Mouse (Mus musculus): ENCODE measurements around the gene Trim9.

The Trim9 gene

DNA sequence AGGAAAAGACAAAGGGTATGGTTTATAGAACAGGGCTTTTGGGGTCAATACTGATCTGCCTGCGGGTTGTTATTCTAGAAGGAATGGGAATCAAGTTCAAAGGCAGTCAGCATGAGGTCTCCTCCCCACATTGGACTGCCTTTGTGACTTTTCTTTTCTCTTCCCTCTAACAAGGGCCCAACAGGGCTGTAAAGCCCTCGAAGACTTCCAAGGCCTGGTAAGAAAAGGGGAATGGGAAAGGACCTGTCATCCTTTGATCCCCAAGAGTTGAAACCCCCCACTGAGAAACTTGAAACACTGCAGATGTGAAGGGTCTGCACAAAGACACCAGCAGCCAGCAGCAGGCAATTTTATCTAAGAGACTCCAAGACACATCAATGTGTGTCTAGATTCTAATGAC, 21.0 kb downstream of the Trim9 start:
- no peak for DNase-seq (ENCODE audit: low spot score)

DNA sequence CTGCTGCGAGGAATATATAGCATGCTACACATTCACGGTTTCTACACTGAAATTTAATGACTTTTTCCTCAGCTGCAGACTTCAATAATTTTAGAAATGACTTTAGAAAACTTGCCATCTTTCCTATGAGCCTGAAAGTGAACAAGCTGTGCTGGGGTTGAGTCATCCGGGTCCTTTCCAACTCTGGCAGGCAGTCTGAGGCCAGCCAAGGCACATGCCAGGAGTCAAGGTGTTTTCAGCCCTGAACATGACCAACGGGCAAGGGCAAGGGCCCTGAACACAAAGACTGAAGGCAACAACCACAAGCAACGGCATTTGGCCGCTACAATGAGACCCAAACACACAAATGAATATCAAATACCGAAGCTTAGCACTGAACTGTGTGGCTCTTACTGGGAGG, 21.6 kb downstream of the Trim9 start:
- DNase-seq (ENCODE audit: low spot score), result no peak

DNA sequence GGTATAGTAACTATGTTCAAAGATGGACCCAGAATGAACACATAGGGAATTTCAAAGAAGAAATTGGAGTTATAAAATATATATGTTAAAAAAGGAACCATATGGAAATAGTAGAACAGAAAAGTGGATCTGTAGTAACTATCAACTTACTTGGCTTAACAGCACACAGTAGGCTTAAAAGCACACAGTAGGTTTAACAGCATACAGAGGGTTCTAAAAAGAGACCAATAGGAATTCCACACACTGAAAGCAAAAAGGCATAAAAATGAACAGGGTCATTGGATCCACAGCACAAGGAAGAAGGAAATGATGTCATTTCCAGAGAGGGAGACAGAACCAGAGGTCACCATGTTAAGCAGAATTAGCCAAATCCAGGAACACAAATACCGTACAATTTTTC, 24.6 kb downstream of the Trim9 start:
- no peak for DNase-seq (ENCODE audit: low spot score)

DNA sequence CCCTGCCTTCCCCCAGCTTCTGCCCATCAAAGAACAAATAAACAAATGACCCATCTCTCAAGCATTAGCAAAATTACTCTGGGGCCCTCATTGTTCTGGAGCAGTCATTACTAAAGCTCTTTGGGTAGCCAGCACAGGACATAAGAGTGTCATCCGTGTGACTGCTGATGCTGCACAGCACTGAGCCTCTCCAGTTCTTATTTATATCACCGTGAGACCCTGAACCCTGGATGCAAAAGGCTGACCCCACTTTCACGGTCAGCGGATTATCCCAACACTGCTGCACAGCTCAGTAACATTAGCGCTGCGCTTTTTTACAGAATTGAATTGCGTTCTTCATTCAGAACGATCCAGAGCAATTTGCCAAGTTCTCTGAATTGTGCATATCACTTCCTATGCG, 31.3 kb downstream of the Trim9 start:
- DNase-seq (ENCODE audit: low spot score), result no peak

DNA sequence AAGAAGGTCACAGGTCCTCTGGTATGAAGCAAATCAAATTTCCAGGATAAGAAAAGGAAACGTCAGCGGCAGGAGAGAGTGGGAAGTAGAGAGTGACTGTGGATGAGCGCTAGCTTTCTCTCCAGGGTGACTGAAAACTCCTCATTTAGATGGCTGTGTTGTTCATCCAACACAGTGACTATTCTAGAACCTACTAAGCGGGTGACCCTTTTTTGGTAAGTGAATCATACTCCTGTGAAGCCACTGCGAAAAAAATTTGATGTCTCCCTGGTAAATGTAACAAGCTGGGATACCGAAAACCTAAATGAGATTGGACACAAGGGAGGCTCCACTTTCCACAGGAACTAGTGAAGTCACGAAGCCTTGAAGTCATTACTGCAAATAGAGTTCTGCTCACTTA, 39.5 kb downstream of the Trim9 start:
- no peak for DNase-seq (ENCODE audit: low spot score)

DNA sequence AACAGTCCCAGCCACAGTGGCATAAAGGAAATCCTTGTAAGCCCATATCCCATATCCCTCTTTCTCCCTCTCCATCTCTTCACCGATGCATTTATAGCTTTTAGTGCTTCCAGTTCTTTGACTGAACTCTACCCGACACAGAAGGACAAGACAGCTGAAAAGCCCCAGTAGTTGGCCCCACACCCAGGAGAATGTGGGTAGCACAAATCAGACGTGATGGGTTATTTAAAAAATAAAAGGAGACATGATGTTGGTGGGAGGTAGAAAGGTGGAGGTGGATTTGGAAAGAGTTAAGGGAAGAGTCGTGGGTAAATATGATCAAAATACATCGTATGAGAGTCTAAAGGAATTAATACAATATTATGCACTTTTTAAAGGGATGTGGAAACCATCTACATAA, 40.4 kb downstream of the Trim9 start:
- no peak for DNase-seq (ENCODE audit: low spot score)

DNA sequence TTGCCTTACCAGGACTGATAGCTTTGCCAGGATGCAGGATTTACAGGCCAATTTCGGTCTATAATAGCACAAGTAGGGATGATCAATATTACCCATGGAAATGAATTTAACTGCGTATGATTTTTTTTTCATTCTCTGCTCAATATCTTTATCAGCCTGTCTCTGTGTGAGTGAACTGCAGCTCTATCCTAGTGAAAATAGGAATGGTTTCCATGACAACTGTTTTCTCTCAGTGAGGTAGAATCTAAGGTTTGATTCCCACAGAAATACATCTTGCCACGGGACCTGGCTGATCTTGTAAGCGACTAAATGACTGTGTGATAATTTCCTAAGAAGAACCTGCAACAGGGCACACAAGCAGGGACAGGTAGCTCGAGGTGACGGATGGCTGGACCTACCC, 43.4 kb downstream of the Trim9 start:
- DNase-seq (ENCODE audit: low spot score), result no peak

DNA sequence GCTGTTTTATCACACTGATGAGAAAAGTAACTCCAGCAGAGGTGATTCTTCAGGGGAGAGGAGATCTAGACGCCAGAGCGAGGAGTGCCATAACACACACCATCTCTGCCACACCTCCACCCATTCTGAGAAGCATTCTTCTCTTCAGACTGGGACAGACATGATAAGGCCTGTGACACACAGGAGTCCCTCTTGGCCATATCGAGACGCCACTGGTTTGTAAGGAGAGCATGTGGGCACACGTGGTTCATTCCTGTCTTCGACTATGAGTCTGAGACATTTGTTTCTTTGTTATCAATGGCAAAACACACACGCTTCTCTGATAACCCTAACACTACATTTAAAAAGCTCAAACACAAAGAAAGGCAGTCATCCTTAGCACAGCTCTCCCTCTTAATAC, 43.9 kb downstream of the Trim9 start:
- no peak for DNase-seq (ENCODE audit: low spot score)

DNA sequence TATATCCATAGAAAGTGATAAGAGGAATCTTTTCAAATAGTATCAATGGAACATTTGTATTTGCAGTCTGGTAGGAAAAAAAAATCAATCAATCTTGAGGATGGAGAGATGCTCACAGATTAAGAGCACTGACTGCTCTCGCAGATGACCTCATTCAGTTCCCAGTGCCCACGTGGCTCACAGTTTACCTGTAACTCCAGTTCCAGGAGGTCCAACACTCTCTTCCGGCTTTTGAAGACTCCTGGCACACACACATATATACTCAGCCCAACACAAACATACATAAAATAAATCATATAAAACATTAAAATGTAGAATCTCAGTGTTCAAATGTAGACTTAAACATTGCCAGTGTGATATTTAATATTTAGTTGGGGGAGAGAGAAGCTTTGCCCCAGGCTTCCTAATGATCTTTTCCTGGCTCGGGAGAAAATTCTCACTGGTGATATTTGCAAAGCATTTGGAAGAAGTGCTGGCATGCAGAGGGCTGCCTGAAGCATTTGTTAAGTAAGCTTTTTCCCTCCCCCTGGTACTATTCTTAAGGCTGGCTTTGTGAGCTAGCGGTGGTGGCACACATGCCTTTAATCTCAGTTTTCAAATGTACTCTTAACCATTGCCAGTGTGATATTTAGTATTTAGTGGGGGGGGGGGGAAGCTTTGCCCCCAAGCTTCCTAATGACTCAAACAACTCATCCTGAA, 45.2 kb downstream of the Trim9 start:
- no peak for DNase-seq (ENCODE audit: low spot score)

DNA sequence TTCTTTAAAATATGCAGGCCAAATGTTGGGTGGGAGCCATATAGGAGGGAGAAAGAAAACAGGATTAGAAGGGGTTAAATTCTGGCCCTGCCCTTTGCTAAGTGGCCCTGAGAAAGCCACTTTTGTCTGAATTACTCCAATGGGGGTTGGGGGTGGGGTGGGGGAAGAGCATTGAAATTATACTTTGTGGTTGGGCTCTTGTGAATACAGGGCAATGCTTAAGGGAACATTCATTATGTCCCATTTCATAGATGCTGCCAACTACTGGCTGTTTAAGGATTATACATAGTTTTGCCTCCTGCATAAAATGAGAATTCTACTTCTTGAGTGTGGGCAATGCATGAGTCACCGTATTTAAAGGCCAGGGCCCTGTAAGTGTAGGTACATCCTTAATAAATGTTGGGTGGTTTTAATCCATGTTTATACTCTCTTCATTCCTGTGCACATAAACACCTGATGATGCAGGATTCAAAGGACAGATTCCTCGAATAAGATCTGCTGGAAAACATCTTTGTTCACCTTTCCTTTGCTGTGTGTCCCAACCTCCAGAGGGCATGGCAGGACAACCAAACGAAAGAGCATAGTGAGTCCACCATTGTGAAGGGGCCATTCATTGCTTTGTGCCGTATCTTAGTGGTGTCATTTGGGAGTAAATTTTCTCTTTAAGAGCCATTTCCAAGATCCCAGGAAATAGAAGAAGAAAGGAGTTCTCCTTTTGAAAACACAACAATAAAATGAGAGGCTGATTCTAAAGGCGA, 53.3 kb downstream of the Trim9 start:
- no peak for DNase-seq (ENCODE audit: low spot score)

DNA sequence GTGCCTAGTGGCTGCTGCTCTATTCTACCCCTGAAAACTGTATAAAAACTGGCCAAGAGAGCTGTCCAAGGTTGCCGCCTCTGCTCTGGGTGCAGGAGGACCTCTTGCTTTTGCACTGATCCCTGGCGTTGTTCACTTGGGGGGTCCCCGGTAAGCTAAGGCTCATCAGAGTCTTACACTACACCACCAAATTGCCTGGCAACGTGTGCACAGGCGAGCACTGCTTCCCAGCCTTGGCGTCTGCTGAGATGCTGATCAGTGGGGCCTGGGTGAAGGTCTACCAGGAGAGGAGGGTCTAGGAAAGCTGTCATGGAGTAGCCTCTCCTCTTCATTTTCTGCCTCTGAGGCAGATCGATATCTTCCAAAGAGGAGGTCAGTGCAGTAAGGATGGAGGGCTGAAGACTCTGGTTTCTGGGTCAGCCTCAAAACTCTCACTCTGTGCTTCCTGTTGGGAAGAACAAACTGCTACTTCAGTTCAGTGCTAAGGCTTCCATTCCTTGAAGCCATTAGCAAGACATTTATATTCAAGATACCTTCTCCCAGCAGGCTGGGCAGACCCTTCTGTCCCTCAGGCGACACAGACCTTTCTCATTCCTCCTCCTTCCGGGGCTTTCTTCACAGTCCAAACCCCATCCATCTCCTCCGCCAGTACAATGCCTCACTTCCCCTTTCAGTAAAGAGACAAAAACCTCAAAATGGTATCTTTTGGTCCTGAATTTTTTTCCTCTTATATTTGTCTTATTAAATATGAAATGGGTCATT, 54.1 kb downstream of the Trim9 start:
- no peak for DNase-seq (ENCODE audit: low spot score)

DNA sequence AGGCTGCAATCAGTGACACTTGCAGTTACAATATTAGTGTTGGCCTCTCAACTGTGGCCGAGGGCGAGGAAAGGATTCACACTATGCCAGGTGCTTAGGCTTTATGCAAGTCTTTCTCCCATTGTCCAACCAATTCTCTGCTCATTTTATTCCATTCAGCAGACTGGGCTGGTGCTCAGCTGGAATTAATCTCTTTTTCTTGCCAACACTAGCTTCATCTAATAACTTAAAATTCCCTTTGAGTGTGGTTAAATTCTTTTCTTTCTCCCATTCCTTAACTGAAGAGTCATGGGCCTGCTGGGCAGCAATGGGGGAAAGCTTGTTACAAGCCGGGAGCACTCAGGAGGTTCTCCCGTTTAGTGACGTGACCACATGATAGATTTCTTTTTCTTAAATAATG, 61.9 kb downstream of the Trim9 start:
- no peak for DNase-seq (ENCODE audit: low spot score)

DNA sequence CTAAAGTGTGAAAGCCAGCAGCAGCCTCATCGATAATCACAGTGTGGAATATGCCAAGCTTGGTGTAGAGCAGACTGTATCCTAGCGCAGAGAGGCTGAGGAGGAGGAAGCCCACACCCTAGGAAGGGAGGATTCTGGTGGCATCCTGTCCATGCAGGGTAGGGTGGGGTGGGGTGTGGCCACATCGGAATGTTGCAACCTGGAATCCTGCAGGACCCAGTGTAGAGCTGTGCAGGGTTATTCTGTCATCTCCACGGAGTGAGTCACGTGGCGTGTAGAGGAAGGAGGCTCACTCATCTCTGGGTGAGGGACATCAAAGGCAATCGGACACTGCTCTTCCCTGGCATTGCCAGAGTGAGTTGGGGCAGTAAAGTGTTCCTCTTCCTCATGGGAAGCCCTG, 62.4 kb downstream of the Trim9 start:
- no peak for DNase-seq (ENCODE audit: low spot score)

DNA sequence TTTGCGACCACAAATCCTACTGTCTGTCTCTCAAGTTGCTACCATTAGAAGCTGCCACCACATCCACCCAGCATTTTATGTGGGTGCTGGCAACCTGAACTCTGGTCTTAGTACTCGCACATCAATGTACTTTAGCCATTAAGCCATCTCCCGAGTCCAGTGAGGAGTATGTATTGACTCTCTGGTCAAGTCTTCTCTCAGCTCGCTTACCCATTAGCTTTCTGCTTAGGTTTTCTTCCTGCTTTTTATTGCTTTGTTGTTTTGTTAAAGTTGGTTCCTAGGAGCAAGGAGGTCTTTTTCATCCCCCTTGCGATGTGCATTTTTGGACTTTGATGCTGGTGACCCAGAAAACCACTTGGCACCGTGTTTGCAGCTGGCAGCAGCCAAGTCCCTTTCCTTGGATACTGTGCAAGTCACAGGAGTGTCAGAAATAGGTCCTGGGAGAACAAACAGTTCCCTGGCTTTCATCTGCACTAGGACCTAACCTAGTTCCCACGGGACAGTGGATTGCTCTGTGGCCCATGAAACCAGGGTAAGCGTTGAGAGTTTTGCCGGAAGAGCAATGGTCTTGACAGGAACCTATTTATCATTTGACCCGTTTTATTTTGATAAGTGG, 64.2 kb downstream of the Trim9 start:
- DNase-seq (ENCODE audit: low spot score), result no peak

DNA sequence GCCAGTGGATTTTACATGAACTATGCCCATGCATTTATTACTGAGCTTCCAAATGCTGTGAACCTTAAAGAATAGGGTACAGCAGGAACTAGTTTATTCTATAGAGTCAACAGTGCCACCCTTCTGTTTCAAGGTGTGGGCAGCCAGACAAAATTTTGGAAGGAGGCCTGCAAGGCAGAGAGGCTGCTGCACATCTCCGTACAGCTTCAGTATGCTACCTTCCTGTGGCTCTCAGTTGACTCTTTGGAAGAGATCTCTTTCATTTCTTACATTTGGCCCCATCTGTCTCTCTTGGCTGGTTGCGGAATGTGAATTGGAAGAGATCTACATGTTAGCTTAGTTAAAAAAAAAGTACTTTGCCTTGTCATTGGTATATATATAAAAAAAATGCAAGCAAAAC, 66.5 kb downstream of the Trim9 start:
- no peak for DNase-seq (ENCODE audit: low spot score)

DNA sequence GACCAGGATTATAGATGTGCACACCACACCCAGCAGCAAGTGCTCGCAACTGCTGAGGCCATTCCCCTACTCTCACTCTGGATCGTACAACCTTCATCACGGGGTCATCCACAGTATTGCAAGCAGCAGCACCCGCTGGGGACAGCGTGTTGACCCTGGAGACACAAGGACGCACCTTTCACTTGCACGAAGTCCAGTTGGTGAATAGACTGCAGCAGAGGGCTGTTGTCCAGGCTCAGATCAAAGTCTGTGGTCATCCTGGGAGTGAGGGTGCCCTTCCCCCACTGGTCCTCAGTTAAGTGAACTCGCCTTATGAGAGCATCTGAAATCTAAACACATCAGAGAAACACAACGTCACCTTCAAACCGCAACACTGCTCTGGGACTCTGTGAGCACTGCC, 67.0 kb downstream of the Trim9 start:
- DNase-seq (ENCODE audit: low spot score), result no peak

DNA sequence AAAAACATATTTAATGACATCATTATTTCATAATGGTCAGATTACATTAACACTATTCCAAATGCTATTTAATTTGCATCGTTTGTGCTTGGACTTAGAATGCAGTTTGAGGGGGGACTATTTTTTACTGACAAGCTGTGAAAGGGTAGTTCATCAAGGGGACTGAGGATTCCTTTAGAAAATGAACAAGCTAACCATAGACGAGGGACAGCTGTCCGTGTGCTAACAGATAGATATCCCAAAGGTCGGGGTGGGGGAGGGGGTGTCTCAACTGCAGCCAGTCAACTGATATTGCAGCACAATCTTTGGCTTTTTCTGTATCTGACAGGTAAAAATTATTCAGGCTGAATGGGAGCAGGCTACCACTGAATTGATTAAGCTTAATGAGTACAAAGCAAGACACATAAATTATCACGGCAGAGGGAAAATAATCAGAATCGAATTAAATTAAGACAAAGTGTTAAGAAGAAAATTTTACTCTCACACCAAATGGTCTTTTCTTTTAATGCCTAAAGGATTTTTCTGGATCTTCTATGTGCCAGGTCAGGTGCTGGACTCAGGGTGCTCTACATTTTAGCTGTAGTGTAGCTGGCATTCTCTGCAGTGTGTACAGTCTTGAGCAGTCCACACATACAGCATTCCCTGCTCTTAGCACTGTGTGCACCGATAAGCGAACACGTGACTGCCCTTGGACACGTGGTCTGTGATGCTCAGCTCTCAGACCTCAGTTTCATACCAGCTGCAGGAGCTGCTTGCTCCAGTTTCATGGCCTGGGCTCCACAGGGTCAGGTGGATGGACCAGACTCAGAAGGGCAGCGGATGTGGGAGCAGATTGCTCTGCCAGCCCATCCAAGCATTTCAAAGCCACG, 70.1 kb downstream of the Trim9 start:
- DNase-seq (ENCODE audit: low spot score), result no peak

DNA sequence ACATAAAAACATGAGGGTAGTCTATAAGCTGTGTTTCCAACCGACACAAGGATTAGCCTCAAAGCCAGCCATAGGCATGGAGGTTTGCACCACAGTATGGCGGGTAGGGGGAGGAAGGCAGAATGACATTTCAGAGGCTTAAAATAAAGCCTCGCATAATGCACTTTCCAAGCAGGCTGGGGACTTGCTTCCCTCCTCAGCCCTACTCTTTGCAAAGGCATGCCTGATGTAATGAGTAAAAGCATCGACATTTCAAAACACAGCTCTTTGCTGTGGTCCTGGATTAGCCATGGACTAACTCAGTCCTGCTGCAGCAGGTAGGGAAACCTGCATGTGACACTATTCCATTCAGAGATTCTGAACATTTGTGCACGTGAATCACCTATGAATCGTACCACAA, 77.7 kb downstream of the Trim9 start:
- no peak for DNase-seq (ENCODE audit: low spot score)

DNA sequence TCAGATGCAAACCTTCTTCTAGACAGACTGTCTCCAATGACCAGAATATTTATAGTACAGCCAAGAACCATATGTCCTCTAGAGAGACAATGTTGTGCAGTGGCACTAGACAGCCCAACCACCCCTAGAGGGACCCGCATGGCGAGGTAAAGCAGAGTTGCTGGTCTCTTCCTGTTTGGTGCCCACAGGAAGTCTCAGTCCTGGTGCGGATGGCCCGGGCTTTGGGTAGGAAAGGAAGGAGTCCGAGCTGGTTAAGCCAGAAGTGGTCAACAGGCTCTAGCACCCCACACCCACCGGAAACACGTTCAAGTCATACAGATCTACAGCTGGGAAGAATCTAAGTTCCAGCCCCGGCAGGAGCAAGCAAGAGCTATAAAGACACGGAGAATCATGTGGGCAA, 80.1 kb downstream of the Trim9 start:
- DNase-seq (ENCODE audit: low spot score), result no peak

DNA sequence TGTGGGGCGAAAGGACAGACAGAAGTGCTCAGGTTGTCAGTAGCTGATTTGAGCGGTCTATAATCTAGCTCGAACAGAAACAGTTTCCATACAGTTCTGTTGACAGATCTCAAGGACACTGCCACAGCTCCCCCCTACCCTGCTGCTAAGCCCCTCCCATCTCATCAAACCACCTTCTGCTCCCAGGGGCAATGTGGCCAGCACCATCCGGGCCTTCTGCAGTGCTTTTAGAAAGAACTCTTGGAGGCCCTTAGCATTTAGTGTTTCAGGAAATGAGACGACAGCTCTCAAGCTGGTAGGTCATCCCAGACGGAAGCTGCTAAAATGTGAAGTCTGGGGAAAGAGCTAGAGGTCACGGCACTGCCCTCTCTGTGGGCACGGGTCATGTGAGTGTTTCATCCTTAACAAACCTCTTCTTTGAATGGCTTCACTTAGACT, 80.9 kb downstream of the Trim9 start:
- no peak for DNase-seq (ENCODE audit: low spot score)

DNA sequence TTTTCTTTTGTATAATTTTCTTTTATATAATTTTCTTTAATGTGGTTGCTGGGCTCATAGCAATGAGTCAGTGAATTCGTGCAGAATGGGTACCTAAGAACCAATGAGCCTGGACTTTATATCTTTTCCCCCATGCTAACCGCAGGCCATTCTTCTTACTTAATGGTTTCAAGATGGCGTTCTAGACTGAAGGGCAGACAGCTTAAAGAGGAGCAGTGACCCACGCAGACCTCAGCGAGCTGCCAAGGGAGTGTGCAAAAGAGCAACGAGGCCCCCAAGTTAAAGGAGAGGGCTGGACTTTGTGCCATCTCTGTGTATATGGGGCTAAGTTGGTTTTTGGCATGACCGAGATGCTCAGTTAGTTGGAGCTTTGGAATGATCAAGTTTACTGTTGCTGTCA, 83.7 kb downstream of the Trim9 start:
- no peak for DNase-seq (ENCODE audit: low spot score)

All from MN1 (cell line).